Mouse (Mus musculus) left cerebral cortex, postnatal 4 days (tissue): ENCODE measurements around the gene Haus3. TPM values are rescaled to one million over a fixed set of nuclear protein-coding genes. Genes with fewer than 3 reads are reported as not detected.

Experiments
- DNase-seq: peaks from one replicate; pipeline ENCODE4 v3.0.0-alpha.2; 2022
- intact Hi-C: fragments of 180-260 bp; cut with DNase I; formaldehyde crosslinking; loops from one replicate; pipeline ENCODE4 v1.15.1; 2025
- total RNA-seq, 2 experiments: library from RNA; stranded (reverse); gene quantifications; 2 replicates each; pipeline ENCODE4 v1.2.3; 2021

Haus3 gene
- total RNA-seq, result 1 to 10 TPM; 5.8 to 7.4 TPM

- intact Hi-C loops, result loop anchor here (10.0 kb wide), 1 partner anchor 174 kb away; the partner anchor contains the start of gene Nat8l
- peak; percentile 99 for DNase-seq
Observed at GRCm38 (mm10) chr5:34168950-34169891, at the start of gene Haus3, which contains the start of gene Poln. TSS of gene Haus3 (minus strand) at chr5:34169527. TSS of gene Poln (minus strand) at chr5:34169448.

DNA sequence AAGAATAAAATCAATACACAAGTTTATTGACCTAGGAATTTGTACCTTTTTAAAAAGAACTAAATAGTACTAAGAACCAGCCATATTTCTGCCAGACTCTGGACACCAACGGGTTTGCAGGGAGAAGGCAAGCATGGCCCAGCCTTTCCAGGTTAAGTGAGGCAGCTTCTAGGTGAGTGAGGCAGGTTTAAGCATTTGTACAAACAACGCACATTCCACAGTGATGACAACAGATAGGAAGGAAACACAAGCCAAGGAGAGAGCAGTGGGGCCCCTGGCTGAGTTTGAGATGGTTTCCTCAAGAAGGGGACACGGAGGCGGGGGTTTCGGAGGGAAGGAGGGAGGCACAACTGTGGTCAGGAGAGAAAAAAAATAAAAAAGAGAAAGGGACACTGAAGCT, 49.3 kb upstream of the Haus3 start:
- intact Hi-C loops, result no loop called here
- no peak for DNase-seq

DNA sequence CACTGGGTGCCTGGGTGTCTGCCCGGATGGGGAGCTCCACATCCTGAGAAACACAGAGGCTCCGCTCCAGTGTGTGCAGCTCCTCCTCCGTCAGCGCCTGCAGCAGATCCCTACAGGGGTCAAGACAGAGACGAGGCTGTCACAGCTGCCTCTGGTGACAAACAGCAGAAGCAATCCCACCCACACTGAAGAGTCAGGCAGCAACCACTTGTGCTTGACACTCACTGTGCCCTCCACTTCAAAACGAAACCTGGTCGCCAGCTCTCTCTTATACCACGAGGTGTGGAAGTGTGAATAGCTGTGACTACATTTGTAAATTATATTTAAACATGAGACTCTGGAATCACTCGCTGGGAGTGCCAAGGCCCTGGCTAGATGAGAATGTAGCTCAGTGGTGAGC, 48.4 kb upstream of the Haus3 start:
- intact Hi-C loops, result no loop called here
- no peak for DNase-seq

GRCm38 (mm10) chr5:34216025-34216424, 46.7 kb upstream of the Haus3 start:
- intact Hi-C loops, result no loop called here
- DNase-seq, result no peak

- peak; percentile 20 for DNase-seq
- intact Hi-C loops, result no loop called here
Observed at GRCm38 (mm10) chr5:34213659-34214058, 44.3 kb upstream of the Haus3 start.

- DNase-seq, result peak; percentile 78
- intact Hi-C loops, result no loop called here
Observed at GRCm38 (mm10) chr5:34210279-34210678, 41.0 kb upstream of the Haus3 start.

- no peak for DNase-seq
- intact Hi-C loops, result no loop called here
Observed at GRCm38 (mm10) chr5:34207503-34207902, 38.2 kb upstream of the Haus3 start.

DNA sequence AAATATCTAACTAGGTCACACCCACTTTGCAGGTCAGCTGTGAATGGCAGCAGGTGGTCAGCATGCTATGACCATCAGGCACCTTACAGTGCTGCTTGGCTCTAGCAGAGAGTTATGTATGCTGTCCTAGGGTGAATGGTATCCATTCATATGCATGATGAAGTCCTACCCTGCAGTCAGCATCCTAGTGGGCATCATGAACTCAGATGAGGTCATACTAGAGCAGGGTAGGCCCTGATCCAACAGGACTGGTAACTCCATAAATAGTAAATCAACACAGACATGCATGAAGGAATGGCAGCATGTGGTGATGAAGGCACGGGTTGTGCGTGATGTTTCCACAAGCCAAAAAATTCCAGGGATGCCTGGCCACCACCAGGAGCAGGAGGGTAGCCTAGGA, 36.5 kb upstream of the Haus3 start:
- no peak for DNase-seq
- intact Hi-C loops, result no loop called here

- DNase-seq, result peak; percentile 63
- intact Hi-C loops, result no loop called here
Observed at GRCm38 (mm10) chr5:34204911-34205310, 35.6 kb upstream of the Haus3 start.

GRCm38 (mm10) chr5:34202006-34202405, 32.7 kb upstream of the Haus3 start:
- intact Hi-C loops, result no loop called here
- no peak for DNase-seq

DNA sequence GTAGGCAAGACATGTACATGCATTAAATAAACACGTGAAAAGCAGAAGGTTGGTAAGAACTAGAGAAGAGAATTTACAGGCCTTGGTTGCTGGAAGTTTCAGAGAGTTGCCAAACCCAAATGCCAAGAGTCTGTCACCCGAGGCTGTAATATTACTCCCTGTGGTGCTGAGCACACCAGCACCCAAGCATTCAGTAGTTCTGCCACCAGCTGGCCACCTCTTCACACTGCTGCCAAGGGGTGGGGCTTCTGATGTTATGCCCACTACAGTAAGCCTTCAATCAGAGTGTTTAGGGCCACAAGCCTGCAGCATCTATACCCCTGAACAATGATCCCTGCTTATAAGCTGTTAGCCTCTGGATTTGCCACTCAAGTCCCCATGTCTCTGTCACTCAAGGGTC, 32.1 kb upstream of the Haus3 start:
- peak; percentile 36 for DNase-seq
- intact Hi-C loops, result no loop called here

DNA sequence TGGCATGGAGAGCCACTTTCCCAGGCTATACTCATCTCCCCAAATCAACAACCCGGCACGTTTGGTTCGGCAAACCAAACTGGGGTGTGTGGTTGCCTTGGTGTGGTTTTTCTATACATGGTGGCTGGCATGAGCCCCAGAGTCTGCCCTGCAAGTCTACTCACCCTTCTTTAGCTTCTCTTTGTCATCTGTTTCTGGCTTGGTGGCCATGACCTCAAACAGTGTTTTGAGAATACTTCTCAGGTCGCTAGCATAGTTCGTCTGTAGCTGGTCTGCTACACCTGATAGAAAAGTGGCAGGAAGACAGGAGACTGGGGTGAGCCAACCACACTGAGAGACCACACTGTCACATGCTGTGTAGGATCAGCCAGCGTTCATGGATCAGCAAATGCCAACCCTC, 29.3 kb upstream of the Haus3 start:
- DNase-seq, result no peak
- intact Hi-C loops, result no loop called here

DNA sequence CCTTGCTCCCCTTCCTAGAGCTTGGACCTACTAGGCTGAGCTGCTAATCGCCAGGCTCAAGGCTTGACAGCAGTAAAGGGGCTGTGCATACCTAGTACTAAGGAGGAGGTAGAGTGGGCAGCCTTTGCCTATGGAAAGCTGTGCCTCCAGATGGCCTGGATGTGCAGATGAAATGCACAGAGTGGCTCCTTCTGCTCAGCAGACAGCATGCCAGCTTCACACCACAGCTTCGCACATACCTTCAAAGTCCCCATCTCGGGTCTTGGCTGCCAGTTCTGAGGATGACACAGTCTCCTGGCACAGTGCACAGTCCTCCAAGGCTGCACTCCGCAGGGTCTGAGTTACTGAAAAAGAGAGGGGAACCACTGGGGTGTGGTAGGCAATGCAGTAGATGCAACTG, 27.9 kb upstream of the Haus3 start:
- intact Hi-C loops, result no loop called here
- DNase-seq, result peak; percentile 66

DNA sequence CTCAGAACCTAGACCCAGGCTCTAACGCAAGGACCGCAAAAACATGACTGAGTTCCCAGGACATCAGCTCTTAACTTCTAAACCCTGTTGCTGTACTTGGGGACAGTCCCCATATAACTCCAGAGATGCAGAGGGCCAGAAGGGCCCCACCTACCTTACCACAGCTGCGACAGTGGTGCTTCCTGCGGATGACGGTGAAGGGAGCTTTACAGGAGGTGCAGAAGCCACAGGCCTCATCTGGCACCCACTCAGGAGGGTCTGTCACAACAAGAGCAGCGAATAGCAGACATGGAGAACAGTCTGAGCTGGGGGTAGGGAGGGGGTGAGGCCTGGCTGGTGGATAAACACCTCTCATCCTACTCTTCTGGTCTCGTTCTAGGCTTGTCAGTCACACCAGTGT, 27.1 kb upstream of the Haus3 start:
- no peak for DNase-seq
- intact Hi-C loops, result no loop called here

DNA sequence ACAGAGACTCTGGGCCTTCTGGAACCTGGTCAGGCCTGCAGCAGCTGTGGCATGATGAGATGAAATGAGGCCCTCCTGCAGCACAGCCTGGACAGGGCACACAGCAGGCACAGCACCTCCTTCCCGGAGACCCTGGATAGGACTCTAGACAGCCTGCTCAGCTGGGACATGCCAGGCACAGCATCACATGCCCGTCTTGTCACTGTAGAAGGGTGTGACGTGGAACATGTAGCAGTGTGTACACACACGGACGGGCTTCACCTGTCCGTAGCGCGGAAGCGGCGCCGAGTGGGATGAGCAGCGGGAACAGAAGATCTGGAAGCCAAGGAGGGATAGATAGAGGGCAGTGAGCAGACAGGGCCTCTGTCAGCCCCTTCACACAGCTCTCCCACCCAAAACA, 26.5 kb upstream of the Haus3 start:
- intact Hi-C loops, result no loop called here
- DNase-seq, result no peak

DNA sequence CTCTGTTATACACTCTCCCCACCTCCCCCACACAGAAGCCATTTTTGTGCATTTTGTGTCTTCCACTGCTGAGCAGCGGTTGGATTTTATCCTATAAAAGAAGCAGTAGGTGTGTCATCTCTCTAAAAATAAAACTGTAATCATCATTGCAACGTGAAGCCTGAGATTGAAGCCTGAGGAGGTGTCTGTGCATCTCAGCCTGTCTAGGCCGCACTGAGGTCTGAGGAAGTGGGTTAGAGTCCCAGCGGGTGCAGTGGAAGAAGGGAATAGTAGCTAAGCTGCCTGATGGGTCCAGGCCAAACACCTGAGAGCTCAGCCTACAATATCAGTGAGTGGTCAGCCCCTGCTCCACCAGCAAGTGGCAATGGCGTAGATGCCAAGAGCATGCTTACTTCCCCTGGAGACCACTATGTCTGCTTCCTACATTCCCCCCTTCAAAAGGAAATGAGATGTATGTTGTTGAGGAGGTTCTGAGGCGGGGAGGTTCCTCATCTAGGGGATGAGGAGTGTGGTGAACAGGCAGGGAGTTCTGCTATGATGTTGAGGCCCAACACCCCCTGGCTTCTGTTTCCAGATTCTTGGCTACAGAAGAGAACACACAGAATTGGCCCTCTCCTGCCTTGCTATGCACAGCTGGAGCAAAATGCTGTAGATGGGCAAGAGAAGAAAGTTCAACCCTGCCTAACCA, 25.8 kb upstream of the Haus3 start:
- no peak for DNase-seq
- intact Hi-C loops, result no loop called here

- no peak for DNase-seq
- intact Hi-C loops, result no loop called here
Observed at GRCm38 (mm10) chr5:34194426-34194825, 25.1 kb upstream of the Haus3 start.

GRCm38 (mm10) chr5:34191843-34192242, 22.5 kb upstream of the Haus3 start:
- intact Hi-C loops, result no loop called here
- DNase-seq, result no peak

GRCm38 (mm10) chr5:34191021-34191420, 21.7 kb upstream of the Haus3 start:
- intact Hi-C loops, result no loop called here
- peak; percentile 34 for DNase-seq

DNA sequence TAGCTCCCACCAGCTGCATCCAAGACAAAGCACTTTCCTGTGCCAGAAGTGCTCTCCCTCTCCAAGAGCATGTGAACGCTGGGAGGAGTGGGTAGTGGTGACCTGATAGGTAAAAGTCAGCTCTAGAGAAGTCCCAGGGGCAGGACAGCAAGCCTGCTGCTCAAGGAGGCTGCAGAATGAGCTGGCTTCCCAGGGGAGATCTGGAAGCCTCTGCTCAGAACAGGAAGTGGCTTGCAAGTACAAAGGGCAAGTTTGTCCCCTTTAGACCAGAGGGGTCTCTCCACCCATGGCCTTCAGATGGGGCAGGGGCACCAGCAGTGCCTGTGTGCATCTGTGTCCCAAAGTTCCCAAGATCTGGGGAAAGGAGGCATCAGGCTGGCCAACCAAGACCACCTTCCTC, 20.2 kb upstream of the Haus3 start:
- intact Hi-C loops, result no loop called here
- no peak for DNase-seq

- no peak for DNase-seq
- intact Hi-C loops, result no loop called here
Observed at GRCm38 (mm10) chr5:34188856-34189255, 19.5 kb upstream of the Haus3 start.
